Mouse (Mus musculus) ovary, postnatal 14 days (tissue): Measurements from ENCODE around the gene Drc7.
"Not testable (repeated sequence)": the region's sequence is repeated elsewhere in the genome, so short reads cannot be mapped to it uniquely, and the experiment has no call there.

ENCODE experiments used
- DNase-seq: peaks from one replicate; pipeline ENCODE4 v3.0.0; 2022; ENCODE audit warnings: low spot score

Drc7 gene

GRCm38 (mm10) chr8:95054927-95055510 lies at the start of gene Drc7:
TSS of gene Drc7 (plus strand) at chr8:95055103.
- no peak for DNase-seq

GRCm38 (mm10) chr8:95012442-95012919 lies 42.4 kb upstream of the Drc7 start:
- no peak for DNase-seq

DNA sequence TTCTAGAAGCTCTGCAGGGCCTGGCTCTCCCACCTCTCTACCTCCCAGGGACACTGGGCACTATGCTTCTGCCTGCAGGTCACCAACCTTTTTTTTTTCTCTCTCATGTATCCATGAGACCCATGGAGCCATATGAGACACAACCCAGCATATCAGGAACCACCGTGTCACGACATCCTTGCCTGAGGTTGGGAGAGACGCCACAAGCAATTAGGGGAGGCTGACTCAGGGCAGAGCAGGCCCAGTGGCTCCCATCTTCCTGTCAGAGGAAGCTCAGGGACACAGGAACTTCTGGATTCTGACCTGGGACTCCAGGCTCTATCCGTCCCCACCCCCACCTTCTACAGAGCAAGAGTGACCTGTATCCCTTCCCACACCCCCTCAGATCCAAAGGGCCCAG lies 39.0 kb upstream of the Drc7 start:
- no peak for DNase-seq

DNA sequence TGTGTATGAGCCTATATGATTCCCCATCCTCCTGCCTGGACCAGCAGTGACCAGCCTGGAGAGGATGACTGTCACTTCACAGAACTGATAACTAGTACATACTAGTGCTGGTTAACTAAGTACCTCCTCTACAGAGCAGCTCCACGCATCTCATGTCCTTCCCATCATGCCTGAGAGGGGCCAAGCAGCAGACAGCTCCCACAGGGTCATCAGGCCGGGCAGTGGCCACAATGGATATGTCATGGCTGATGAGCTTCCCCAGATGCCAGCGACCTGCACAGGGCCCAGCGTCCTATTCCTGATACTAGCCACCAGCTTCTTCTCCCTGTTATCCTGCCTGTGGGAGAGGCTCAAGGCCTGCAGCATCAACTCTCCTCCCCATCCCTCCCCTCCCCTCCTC lies 38.2 kb upstream of the Drc7 start:
- no peak for DNase-seq

GRCm38 (mm10) chr8:95017451-95017850 lies 37.5 kb upstream of the Drc7 start, which contains the start of gene Adgrg3:
TSS of gene Adgrg3 (plus strand) at chr8:95017692.
- no peak for DNase-seq

GRCm38 (mm10) chr8:95017969-95018635 lies 36.8 kb upstream of the Drc7 start:
- no peak for DNase-seq

DNA sequence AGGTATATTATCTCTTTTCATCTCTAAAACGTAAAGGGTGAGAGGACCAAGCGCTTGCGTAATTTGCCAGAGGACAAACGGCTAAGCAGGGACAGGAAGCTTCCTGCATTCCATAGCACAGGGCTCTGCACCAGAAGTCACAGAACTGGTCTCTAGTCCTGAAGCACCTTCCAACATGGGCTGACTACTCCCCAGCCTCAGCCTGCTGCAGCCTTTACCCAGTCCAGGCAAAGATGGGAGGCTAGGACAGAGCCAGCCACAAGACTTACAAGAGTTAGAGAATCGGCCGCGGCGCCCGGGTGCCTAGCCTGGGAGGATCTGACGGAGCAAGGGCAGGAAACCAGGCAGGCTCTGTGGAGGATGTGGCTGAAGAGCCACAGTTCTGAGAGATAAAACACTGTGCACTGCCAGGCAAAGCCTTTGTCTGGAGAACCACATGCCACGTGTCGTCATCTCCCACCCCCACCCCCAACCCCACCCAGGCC lies 34.6 kb upstream of the Drc7 start:
- DNase-seq = no peak

DNA sequence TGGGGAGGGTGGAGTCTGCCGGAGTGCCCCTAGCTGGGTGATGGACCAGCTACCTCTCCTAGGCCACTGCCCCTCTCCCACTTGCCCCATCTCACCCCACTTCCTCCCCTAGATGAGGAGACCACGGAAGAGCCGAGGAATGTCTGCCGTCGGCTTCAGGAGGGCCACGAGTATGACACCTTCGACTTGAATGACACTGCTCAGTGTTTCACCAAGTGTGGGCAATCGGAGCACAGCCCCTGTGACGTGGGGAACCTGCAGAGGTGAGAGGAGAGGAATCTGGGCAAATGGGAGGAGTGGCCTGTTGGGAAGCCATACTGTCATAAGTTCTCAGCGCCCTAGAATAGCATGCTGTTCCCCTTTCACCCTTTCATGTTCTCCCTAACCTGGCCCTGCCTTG lies 34.1 kb upstream of the Drc7 start:
- no peak for DNase-seq

GRCm38 (mm10) chr8:95023201-95023600 lies 31.7 kb upstream of the Drc7 start:
- no peak for DNase-seq

GRCm38 (mm10) chr8:95024387-95024786 lies 30.5 kb upstream of the Drc7 start:
- DNase-seq = no peak

- DNase-seq = no peak
Observed at GRCm38 (mm10) chr8:95025421-95025820, 29.5 kb upstream of the Drc7 start.

GRCm38 (mm10) chr8:95028391-95028790 lies 26.5 kb upstream of the Drc7 start:
- DNase-seq = not testable (repeated sequence)

DNA sequence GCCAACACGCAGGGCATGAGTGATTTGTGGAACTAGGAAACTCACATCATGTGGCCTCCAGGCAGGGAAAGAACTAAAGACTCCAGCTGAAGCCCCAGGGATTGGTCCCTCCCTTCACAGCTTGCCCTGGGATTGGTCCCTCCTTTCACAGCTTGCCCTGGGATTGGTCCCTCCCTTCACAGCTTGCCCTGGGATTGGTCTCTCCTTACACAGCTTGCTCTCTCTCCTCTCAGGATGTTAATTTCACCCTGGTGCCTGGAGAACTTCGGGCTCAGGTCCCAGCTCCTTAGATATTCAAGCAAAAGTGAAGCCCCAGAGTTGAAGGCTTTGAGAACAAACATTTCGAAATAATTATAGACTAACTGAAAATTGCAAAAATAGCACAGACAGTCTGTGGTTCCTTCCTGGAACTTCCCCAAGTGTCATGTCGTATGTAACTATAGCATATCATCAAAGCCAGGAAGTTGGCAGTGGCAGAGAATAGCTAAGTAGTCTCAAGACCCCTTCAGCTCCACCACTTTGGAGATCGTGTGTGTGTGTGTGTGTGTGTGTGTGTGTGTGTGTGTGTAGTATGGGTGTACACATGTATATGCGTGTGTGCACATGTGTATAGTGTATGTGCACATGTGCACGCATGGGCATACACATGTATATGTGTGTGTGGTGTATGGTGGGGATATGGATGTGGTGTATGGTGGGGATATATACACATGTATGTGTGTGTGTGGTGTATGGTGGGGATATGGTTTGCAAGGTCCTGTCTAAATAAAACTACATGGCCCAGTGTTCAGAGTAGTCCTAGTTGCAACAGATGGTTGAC lies 17.6 kb upstream of the Drc7 start:
- no peak for DNase-seq

GRCm38 (mm10) chr8:95041883-95042784 lies 12.8 kb upstream of the Drc7 start:
- no peak for DNase-seq

GRCm38 (mm10) chr8:95044811-95045210 lies 10.1 kb upstream of the Drc7 start:
- DNase-seq = no peak

GRCm38 (mm10) chr8:95046982-95047381 lies 7.9 kb upstream of the Drc7 start:
- no peak for DNase-seq

- no peak for DNase-seq
Observed at GRCm38 (mm10) chr8:95047884-95048680, 6.8 kb upstream of the Drc7 start.

DNA sequence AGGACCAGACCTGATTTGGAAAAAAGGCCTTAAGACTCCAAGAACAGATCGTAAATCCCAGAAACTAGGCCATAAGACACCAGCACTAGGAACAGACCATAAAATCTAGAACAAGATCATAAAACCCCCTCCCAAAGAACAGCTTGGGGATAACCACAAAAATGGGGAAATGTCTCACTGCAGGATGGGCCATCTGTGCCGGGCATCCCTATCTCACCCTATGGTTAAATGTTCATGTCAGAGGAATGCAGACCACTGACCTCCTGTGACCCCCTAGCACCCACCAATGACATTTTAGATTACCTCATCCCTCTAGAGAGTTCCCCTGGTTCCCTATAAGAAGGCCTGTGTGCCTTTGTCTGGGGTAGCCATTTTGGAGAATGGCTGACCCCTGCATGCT lies 5.3 kb upstream of the Drc7 start:
- no peak for DNase-seq

GRCm38 (mm10) chr8:95054438-95054837 lies 465 bp upstream of the Drc7 start:
- no peak for DNase-seq

DNA sequence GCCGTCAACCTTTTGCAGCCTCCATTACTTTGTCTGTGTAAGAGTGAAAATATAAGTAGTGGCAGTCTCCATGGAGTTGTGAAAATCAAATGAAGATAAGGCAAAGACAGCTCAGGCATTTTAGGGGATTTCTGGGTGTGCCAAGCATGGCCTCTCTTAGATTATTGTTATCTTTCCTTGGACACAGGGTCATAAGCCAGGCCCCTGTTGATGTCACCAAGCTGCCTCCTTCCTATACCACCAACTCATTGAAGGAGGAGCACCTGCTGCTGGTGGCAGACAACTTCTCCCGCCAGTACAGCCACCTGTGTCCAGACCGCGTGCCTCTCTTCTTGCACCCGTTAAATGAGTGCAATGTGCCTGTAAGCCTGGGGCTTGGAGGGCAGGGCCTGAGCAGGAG lies 1.5 kb downstream of the Drc7 start:
- no peak for DNase-seq

GRCm38 (mm10) chr8:95058661-95059060 lies 3.8 kb downstream of the Drc7 start:
- DNase-seq = no peak
